ENCODE assay signal across 14 mouse cellular contexts in genomic region chr5:45651026-45651703, GRCm38 (mm10). TPM values are rescaled to one million over a fixed set of nuclear protein-coding genes. Genes with fewer than 3 reads are reported as not detected.
"Had no signal": no experiment of that assay in that cellular context is flagged by ENCODE, and none has a peak within 500 bp of the region (broad histone marks: within the 10 kb centered on the region; RNA-seq: fewer than 3 reads in every experiment).

No protein-coding gene starts in this region.

- H3K9ac ChIP-seq: hindbrain, embryonic 13.5 days; liver, embryonic 14.5 days; midbrain, embryonic 15.5 days; neural tube, embryonic 12.5 days had no signal

- H3K36me3 ChIP-seq: hindbrain, embryonic 13.5 days; limb, embryonic 10.5 days; midbrain, embryonic 15.5 days; neural tube, embryonic 12.5 days had no signal

- H3K4me2 ChIP-seq: hindbrain, embryonic 13.5 days; midbrain, embryonic 11.5 days; midbrain, embryonic 15.5 days; neural tube, embryonic 12.5 days had no signal

- H3K4me1 ChIP-seq: hindbrain, embryonic 13.5 days; limb, embryonic 10.5 days; megakaryocyte, embryonic 14.5 days; midbrain, embryonic 15.5 days; neural tube, embryonic 12.5 days had no signal

- H3K27me3 ChIP-seq: hindbrain, embryonic 13.5 days; megakaryocyte, embryonic 14.5 days; midbrain, embryonic 15.5 days; neural tube, embryonic 12.5 days had no signal

- ATAC-seq: lung, postnatal 0 days; midbrain, embryonic 15.5 days had no signal

- DNase-seq: lung, adult 2 months; lung, postnatal 4 days; thymus, postnatal 14 days had no signal

- H3K4me3 ChIP-seq: hindbrain, embryonic 13.5 days; limb, embryonic 10.5 days; megakaryocyte, embryonic 14.5 days; midbrain, embryonic 15.5 days; neural tube, embryonic 12.5 days had no signal

- H3K9me3 ChIP-seq: hindbrain, embryonic 13.5 days; limb, embryonic 10.5 days; megakaryocyte, embryonic 14.5 days; midbrain, embryonic 15.5 days; neural tube, embryonic 12.5 days had no signal

- H3K27ac ChIP-seq: hindbrain, embryonic 13.5 days; limb, embryonic 10.5 days; liver, embryonic 14.5 days; midbrain, embryonic 15.5 days; neural tube, embryonic 12.5 days; stomach, postnatal 0 days had no signal

RNA-seq across cellular contexts. Expression of gene Fam184b, which starts 11.8 kb away (rescaled TPM):
- total RNA-seq: monocyte, adult 5-6 weeks; neutrophil, adult 5-6 weeks had no signal
